Mouse (Mus musculus) 3134 (cell line): ENCODE measurements around the gene Anks1b.

ENCODE experiments used
- DNase-seq: peaks from one replicate; pipeline ENCODE4 v3.0.0-alpha.2; 2011; ENCODE audit warnings: low spot score; ENCODE audit not compliant: insufficient read length; ENCODE audit errors: extremely low read depth

Gene Anks1b

DNA sequence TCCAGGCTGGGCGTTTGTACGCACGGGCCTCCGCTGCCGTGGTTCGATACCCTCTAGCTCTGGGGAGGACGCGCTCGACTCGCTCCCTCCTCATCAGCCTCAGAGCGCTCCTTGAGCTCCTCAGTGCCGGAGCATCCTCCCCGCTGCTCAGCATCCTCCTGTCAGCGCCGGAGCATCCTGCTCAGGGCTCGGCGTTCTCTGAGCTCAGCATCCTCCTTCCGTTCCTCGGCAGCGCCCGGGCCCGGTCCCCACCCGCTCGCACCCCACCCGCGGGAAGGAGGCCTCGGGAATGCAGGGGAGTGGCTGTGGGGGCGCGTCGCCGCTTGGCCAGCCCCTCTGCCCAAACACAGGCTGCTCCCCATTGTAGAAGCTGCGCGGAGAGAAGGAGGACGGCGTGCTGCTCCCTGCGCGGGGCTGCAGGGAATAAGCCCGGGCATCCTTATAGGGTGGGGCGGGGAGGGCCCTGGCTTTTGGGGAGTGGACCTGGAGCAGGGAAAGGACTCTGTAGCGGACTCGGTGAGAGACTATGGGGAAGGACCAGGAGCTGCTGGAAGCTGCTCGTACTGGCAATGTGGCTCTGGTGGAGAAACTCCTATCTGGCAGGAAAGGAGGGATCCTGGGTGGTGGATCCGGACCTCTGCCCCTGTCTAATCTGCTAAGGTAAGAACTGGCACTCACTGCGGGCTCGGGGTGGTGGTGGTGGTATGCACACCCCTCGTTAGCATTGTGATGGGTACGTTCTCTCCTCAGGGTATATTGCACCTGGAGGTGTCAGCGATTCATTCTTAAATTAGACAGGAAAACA, at the start of gene Anks1b:
Anks1b (plus strand) TSS at position 364 of the 805 bp plus-strand sequence.
- no peak for DNase-seq

DNA sequence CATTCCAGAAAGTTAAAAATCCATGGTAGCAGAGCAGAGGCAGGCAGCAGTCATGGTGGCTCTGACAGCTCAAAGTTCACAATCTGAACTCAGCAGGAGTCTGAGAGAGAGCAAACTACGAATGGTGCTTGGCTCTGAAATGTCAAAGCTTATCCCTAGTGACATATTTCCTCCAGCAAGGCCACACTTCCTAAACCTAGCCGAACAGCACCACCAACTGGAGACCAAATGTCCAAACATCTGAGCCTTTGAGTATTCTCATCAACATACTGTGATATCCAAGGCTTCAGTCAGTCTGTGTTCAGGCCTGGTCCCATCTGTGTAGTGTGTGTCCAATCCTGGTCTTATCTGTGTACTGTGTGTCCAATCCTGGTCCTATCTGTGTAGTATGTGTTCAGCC, 49.4 kb upstream of the Anks1b start:
- no peak for DNase-seq

DNA sequence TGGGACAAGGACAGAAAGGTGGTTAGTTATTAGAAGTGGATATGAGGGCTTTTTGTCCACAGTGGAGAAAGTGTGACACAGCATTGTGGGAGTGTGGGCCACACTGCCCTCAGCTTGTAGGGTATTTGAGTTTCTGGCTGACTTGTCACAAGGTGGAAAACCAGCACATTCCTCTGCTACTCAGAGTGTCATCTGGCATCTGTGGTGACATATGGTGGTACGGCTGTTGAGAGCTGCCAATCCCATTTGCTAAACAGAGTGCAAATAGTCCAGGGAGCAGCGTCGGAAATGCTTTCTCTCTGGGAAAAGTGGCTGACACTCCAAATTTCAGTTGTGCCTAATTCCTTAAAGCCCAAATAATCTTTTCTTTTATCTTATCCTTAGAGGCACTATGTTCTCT, 46.4 kb upstream of the Anks1b start:
- no peak for DNase-seq

DNA sequence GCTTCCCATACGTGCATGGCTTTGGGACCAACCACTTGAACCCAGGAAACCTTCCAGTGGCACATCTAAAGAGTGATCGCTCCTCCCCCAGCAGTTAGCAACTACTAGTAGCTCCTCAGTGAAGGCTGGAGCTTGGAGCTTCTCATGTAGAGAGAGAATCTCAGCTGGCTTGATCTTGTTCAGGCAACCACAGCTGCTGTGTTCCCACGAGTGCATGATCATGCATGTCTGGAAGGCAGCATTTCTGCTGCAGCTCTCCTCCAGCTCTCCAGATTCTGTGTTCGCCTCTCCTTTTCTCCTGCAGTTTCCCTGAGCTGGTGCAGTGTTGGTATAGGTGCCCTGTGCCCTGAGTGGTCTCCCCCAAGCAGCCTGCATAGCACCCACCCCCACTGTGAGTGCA, 41.0 kb upstream of the Anks1b start:
- DNase-seq: no peak

DNA sequence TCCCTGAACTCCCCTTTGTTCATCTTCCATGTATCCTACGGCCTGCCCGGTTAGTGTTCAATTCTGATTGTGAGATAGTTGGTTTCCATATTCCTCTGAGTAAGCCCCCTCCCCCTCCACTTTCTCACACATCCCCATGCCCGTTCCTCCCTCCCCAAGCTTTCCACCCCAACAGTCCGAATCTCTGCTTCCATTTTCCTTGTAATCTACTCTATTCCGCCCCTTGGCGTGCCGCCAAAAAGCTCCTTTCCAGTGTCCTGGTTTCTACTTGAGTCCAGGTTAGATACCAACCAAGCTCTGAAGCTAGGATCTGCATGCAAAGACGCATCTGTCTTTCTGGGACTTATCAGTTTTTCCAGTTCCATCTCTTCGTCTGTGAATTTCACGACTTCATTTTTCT, 40.1 kb upstream of the Anks1b start:
- no peak for DNase-seq

DNA sequence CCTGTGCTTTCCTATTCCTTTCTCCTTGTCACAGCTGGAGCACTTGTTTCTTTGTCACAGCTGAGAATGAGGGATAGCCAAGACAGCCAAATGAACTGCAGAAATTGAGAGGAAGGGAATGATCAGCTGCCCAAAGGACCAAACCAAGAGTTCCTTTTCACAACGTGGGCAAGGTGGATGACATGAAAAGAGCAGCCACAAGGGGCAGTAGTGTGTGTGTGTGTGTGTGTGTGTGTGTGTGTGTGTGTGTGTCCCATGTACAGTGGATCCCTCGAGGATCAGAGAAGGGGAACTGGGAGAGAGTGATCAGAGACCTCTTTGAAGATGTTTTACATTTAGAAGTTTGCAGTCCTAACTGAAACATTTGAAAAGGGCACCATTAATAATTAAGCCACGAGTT, 35.8 kb upstream of the Anks1b start:
- no peak for DNase-seq

DNA sequence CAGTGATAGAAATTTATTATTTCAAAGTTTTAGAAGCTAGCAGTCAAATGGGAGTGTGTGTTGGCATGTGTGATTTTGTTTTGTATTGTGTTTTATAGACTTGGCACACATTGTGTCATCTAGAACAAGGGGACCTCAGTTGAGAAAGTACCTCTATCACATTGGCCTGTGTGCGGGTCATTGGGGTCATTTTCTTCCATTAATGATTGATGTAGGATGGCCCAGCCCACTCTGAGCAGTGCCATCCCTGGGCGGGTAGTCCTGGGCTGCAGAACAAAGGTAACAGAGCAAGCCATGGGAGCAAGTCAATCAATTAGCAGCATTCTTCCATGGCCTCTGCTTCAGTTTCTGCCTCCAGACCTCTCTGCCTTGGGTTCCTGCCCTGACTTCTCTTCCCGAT, 34.5 kb upstream of the Anks1b start:
- no peak for DNase-seq

DNA sequence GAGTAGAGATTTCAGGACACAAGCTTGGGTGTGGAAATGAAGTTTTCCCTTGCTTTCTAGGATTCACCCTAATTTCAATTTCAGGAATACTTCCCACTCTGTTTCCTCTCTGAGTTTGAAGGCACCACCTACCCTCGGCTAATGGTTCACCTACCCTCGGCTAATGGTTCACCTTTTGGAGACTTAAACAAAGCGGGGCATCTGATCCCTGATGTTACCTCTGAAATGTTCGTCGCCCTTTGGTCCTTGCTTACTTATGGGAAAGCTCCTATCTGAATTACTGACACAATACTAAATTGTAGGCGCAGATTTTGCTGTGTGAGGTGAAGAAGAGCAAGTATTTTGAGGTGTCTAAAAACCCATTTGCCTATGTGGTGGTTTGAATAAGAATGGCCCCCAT, 22.4 kb upstream of the Anks1b start:
- DNase-seq: no peak

DNA sequence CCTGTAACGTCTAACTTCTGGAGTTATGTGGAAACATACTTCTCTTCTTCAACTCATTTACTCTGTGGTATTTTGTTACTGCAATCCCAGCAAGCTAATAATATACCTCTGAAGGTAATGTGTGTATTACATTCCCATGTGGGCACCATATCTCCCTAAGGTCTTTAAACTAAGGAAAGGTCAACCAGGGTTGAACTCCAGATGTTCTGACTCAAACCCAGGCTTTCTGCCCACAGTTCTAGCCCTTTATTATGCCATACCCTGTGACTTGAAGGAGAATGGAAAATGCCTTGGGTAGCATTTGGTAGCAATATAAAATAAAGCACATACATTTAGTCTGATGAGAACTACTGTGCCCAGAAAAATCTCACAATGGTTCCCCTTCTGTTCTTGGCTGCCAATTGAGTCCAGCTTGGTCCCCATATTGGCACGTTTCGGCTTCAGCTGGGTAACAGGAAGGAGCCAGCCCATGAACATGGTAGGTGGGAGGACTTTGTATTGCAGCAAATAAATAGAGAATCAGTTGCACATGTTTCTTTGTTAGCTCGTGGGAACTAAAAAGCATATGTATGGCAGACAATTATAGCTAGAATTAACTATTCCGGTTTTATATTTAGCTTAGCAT, 17.9 kb upstream of the Anks1b start:
- DNase-seq: no peak

DNA sequence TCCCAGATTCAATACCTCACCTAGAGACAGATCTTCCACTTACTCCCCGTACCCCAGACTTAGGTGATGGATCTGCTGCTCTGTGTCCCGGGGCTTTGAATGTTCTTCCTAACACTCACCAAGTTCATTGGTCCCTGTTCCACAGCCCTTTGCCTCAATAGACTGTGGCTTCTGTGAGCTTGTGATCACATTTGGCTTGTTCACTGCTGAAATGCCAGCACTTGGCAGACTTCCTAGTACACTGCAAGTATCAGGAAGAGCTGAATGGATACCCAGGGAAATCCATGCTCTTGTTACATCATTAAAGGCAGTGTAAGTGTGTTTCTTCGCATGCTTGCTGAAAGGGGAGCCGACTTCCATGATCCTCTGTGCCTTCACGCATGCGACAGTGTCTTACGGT, 17.0 kb upstream of the Anks1b start:
- no peak for DNase-seq

DNA sequence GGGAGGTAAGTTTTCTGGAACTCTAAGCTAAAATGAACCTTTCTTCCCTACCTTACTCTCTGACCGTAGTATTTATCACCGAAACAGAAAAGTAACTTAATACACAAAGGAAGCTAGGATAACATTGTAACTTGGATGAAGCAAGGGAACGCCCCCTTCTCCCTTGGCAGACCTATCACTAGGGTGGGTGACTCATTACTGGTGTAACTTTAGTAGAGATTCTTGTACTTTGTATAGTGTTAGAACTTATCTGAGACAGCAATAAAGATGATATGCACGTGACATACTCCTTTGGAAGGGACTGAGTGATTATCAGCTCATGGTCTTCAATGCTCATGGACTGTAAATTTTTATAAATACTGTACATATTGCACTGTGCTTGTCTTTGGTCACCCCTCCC, 5.1 kb upstream of the Anks1b start:
- DNase-seq: no peak

DNA sequence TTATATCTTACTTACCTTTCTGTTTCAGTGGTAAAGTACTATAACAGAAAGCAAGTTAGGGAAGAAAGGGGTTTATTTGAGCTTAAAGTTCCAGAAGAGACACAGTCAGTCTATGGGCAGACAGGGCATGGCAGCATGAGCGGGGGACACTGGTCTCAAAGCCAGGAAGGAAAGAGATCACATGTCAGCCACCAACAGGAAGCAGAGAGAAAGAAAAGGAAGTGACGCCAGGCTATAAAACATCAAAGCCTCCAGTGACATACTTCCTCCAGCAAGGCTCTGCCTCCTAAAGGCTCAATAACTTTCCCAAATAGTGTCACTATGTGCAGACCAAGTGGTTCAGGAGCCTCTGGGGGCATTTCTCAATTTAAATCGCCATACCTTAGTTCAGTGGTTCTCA, 4.5 kb upstream of the Anks1b start:
- no peak for DNase-seq

DNA sequence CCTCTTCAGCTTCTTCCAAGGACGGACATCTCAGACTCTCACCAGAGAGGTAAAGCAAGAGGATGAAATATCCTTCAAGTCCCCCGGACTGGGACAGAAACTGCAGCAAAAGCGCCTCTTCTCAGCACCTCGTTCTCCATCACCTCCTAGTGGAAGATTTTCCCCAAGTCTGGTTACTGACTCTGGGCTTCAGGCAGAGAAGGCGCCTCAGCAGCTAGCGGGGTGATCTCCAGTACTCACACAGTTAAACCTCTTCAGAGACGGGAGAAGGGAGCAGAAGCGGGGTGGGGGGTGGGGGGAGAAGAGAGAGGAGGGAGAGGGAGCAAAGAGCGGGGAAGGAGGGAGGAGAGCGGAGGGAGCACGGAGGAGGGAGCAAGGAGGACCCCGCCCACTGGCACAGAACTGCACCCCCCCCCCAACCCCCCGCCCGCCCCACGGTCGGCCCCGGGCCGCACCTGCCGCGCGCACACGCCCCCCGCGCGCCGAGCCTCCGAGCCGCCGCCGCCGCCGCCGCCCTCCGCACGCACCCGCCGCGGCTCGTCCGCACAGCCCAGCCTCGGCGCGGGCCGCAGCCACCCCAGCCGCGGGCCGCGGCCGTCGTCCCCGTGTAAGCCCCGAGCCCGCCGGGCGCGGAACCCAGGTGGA, 686 bp upstream of the Anks1b start:
- DNase-seq: no peak

DNA sequence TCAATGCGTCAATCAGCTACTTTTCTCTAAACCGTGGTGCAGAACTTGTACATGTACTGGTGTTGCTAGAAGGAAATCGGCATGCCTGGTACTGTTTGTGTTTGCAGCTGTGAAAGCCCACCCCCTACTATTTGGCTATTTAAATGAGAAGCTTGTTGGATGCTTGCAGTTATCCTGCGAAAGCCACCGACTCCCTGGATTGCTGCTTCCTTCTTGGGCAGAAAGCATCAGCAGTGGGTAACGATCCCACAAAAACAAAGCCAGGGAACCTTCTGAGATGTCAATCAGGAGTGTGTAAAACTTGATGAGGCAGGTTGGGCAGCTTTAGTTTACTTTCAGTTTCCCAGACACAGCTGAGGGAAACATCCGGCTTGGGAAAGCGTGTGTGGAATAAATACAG, 727 bp downstream of the Anks1b start:
- no peak for DNase-seq

DNA sequence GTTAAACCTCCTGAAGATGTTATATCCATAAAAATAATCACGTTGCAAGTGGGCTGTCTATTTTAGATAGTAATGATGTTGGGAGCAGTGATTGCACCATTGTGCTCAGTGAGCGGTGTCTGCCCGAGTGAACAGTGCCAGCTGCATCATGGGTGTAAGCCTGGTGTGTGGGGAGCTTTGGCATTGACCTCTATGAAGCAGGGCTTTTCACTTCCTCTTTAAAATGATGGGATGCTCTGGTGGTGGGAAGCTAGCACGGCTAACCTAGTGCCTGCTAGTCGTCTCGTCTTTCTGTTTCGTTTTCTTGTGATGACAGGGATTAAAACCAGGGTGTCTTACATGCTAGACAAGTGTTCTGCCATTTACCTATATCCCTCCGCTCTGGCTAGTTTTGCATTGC, 10.3 kb downstream of the Anks1b start:
- no peak for DNase-seq

DNA sequence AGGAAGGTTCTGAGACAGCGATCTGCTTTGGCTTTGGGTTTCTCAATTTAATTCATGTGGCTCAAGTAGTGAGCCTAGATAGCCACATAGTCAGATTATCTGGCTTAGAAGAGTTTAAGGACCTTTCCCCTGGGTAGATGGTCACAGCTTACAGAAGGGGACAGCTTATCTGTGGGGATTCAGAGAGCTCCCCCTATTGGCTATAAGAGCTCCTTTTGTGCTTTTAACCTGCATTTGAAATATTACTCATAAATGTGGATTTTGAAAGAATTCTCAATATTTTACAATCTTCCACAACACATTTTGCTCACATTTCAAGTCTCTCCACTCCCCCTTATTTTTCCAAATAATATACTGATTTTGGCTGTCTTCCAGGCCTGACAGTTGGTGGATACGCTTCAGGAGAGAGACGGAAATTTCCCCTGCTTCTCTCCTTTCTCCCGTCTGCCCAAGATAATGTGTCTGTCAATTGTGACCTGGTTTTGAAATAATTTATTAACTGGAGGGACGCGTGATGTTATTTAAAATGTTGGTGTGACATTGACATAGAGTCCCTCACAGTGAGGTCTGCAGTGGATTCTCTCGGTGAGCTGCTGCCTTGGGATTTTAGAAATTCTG, 29.5 kb downstream of the Anks1b start:
- no peak for DNase-seq

DNA sequence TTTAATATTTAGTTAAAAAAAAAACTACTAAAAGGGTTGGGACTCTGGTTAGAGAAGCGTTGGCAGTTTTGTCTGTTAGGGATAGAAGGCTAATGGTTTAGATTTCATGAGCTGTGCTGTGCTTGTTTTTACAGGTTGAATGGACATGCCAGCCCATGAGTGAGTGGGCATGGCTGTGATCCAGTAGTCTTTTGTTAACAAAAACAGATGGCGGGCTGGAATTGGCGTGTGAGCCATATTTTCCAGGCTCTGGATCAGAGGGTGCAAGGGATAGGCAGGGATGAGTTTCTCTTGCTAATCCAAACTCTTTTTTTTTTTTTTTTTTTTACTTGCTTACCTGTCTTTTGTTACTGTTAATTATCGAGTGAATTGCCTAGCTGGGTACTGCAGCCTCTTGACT, 38.6 kb downstream of the Anks1b start:
- DNase-seq: no peak

DNA sequence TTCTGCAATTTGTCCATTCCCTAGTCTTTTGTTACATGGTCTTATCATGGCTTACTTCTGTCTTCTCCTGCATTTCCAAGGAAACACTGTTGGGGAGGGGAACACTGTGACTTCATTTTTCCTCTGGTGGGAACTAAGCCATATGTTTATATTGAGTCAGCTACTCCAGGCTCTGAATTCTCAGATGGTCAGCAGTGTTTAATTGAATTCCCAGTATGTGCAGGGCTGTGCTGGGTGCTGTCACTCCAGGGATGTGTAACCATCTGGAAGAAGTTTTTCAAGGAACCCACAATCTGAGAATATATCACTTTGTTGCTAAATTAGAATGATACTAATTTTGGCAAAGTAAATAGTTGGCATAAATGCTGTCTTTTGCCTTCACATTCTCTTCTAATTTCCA, 39.9 kb downstream of the Anks1b start:
- no peak for DNase-seq

DNA sequence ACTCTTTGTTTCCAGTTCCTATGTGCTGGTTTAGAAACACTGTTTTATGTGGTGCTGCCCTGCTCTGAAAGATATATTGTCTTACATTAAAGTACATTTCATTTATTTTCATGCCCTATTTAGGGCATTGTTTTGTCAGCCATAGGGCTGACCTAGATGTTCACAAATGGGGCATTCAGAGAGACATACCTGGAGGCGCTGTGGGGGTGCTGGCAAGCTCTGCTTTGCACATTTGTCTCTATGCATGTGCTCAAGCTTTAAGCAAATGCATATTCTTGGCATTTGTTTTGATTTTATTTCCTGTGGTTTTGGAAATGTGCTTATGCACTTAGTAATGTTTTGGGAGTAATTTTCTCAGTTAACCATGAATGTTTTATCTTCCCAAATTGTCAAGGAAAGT, 43.8 kb downstream of the Anks1b start:
- DNase-seq: no peak

DNA sequence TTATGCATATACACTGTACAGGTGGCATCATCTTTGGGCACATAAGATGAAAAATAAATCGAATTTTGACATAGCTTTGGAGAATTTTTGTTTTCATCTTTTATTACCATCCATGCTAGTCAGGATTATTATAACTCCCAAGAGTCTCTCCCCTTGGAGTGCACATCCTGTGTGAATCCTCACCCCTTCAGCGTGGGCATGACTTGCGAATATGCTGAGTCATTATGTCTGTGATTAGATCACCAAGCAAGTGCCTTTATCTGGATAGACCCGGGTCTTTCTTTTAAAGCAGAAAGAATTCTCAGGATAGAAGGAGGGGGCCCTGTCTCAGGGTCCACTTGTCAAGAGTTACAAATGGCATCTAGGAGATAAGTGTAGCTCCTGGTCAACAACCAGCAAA, 48.7 kb downstream of the Anks1b start:
- DNase-seq: no peak

DNA sequence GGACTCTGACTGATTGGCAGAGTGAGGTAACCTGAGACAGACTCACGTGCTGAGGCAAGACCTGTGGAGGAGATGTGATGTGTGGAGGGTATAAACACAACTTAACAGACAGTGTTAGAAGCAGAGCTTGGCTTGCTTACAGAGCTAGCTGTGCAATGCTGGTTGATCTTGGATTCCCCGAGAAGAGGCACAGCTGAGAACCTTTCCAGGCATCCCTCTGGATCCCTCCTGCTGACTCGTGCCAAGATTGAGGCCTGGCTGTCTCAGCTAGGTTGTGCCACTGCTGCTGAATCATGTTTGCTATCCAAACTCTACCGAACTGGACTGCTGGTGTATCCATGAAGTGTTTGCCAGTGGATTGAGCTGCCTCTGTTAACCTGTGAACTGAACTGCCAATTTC, 68.9 kb downstream of the Anks1b start:
- no peak for DNase-seq
